Mouse (Mus musculus): ENCODE results near the gene Epop. TPM values are rescaled to one million over a fixed set of nuclear protein-coding genes. Genes with fewer than 3 reads are reported as not detected.
A peak's percentile ranks its signal among the peaks of the same experiment; 100 is the strongest.
"Not testable (repeated sequence)": the region's sequence is repeated elsewhere in the genome, so short reads cannot be mapped to it uniquely, and the experiment has no call there.

Epop gene
- polyA plus RNA-seq, 1 experiment from 2014 or later = 4.1 TPM

DNA sequence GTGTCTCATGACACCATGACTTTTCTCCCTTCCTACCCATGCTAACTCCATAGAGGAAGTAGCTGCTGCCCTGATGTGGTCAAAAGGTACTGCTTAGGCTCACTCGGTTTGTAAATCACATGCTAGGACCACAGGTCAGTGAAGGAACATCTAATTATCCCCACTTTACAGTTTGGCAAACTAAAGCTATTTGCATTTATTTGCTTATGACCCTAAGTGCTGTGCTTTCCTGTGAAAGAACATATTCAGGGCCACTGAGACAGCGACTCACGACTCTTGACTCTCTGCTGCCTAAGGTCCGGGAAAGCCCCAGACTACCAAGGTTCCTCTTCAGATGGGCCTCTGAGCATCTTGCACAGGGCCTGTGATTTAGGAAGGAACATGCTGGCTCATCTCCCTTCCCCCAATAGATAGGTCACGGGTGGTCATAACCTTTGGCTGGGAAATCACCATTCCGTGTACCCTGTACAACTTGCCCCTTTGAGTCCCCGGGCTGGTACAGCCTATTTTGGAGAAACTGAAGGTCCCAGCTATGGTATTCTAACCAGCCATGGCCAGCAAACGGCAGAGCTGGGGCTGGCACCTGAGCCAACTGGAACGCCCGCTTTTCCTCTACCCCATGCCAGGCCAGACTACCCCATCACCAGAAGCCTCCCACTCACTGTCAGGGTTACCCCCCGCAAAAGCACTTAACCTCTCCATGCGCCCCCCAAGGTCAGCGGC is 29.9 kb upstream of the Epop start:
- Histone ChIP-seq H3K36me3 (no peaks in the 10 kb centered on the region), H3K4me3 (peak overlapping the region; percentile 69), H3K27me3 (replicated peaks) (peaks cover 78% of the 10 kb centered on the region), H3K4me2 (peak overlapping the region; percentile 77), H3K27ac (peak overlapping the region; percentile 59), H3K9ac (peak overlapping the region; percentile 67), H3K4me1 (peaks cover 51% of the 10 kb centered on the region), H3K9me3 (replicated peaks) (no peaks in the 10 kb centered on the region)
- no peak for ATAC-seq
- 6% methylated on average over 13 of the region's 13 CpGs for WGBS (ENCODE audit: insufficient replicate concordance)

DNA sequence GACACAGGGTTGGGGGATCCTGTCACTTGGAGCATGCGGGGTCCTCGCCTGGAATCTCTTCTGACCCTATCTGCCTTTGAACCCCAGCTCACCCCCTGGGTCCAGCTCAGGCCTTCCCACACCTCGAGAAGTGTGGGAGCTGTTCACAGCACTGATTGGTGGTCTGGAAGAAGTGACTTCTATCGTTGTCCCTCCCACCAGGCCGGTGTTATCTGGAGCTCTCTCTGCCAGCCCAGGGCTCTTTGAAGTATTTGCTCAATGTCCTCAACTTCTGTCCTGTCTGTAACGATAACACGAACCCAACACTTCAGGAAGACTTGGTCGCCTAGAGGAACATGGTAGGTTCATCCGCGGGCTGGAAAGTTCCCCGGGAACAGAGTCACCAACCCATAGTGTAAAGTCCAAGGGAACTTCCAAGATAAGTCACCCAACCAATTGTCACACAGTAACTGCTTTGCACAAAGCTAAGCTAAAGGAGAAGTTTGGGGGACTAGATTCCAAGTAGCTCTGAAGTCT is 29.3 kb upstream of the Epop start:
- Histone ChIP-seq H3K4me3 (no peak overlapping the region), H3K9me3 (replicated peaks) (no peaks in the 10 kb centered on the region), H3K4me2 (peak overlapping the region; percentile 77), H3K27me3 (replicated peaks) (peaks cover 72% of the 10 kb centered on the region), H3K36me3 (no peaks in the 10 kb centered on the region), H3K9ac (no peak overlapping the region), H3K27ac (no peak overlapping the region), H3K4me1 (peaks cover 45% of the 10 kb centered on the region)
- no peak for ATAC-seq
- WGBS (ENCODE audit: insufficient replicate concordance) = 24% methylated on average over 11 of the region's 11 CpGs

DNA sequence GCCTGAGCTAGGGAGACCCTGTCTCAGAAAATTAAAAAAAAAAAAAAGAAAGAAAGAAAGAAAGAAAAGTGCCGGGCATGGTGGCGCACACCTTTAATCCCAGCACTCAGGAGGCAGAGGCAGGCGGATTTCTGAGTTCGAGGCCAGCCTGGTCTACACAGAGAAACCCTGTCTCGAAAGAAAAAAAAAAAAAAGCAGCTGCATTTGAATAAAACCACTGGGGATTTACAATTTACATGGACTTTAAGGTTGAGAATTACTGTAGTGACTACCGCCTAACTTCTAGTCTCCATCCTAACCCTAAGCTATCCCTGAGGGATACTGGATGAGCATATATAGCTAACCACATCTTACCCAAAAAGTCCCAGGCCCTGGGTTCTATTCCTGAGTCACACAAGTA is 28.5 kb upstream of the Epop start:
- WGBS (ENCODE audit: insufficient replicate concordance) = 64% methylated on average over 6 of the region's 6 CpGs
- H3K27me3 ChIP-seq (replicated peaks) = peaks cover 64% of the 10 kb centered on the region
- H3K27ac ChIP-seq; H3K36me3 ChIP-seq; H3K4me2 ChIP-seq; H3K4me3 ChIP-seq; ATAC-seq; H3K9ac ChIP-seq; H3K9me3 ChIP-seq (replicated peaks): not testable (repeated sequence)
- peaks cover 40% of the 10 kb centered on the region for H3K4me1 ChIP-seq

DNA sequence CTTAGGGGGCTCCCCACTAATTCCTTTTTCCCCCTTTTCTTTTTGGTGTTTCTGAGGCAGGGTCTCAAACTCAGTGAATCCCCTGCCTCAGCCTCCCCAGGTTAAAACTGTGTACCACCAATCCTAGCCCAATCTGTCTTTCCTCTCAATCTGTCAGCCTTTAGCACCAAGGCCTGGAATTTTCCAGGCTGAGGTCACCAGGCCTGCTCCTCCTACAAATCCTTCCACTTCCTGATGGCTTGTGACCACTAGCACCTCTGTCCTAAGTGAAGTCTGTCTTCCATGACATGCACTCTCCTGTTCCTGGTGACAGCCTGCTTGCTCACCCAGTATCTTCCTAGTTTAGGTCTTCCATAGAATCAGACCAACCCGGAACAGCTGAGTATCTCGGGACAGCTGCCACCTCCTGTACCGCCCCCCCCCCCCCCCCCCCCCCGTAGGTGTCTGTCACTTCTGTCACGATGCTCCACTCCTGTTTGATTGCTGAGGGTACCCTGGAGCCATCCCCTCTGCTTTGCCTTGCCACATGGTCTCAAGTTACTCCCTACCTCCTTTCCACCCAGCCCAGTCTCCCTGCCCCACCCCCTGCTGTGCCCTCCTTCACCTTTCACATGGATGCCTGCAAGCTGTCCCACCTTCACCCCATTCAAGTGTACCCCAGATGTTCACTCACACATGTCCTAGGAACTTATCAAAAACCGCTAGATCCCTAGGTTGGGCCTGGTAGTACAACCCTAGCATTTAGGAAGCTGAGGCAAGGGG is 27.9 kb upstream of the Epop start:
- Histone ChIP-seq H3K27me3 (replicated peaks) (peaks cover 59% of the 10 kb centered on the region), H3K9me3 (replicated peaks) (no peaks in the 10 kb centered on the region), H3K4me3 (no peak overlapping the region), H3K27ac (no peak overlapping the region), H3K9ac (no peak overlapping the region), H3K36me3 (no peaks in the 10 kb centered on the region), H3K4me1 (peaks cover 35% of the 10 kb centered on the region), H3K4me2 (no peak overlapping the region)
- 47% methylated on average over 5 of the region's 6 CpGs for WGBS (ENCODE audit: insufficient replicate concordance)
- ATAC-seq = no peak

DNA sequence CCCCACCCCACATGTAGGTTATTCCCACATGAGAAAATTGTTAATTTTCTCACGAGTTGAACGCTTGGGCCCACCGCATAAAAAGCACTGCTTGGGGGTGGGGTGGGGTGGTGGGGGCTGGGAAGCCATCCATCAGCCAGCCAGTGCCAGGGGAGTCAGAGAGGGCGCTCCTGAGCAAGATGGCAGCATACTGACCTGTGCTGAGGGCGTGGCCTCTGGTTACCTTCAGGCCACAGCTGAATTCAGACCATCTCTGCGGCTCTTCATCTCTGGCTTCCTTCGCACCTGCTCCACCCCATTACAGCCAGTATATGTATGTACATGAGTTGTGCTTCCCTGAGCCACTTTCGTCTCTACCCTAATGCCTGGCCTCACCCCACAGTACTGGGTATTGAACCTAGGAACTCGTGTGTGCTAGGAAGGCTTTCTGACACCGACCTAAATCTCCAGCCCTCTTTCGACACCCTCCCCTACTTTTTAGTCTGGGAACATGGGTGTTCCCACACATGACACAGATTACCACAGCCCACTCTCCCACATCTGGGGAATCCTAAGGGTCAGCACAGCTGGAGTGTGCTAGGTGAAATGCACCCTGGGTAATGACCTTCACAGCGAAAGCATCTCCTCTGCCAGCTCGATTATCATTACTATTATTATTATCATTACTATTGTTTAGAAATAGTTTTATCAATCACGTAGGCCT is 26.9 kb upstream of the Epop start:
- Histone ChIP-seq H3K4me2 (no peak overlapping the region), H3K4me3 (no peak overlapping the region), H3K36me3 (no peaks in the 10 kb centered on the region), H3K27ac (no peak overlapping the region), H3K9ac (no peak overlapping the region), H3K9me3 (replicated peaks) (no peaks in the 10 kb centered on the region), H3K27me3 (replicated peaks) (peaks cover 54% of the 10 kb centered on the region), H3K4me1 (peaks cover 25% of the 10 kb centered on the region)
- WGBS (ENCODE audit: insufficient replicate concordance) = 67% methylated on average over 14 of the region's 14 CpGs
- ATAC-seq = no peak

DNA sequence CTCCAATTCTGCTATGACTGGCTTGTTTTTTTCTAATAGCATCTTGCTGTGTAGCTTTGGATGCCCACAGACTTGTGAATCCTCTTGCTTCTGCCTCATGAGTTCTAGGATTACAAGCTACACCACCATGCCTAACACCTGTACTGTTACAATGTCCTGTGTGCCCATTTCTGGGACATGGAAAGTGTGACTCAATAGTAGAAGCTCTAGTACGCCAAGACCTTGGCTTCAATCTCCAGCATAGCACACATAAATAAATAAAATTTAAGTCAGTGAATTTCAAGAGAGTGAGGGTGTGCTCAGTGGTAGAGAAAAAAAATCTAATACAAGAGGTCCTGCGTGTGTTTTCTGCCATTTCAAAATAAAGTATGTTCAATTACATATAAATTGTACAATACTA is 24.7 kb upstream of the Epop start:
- Histone ChIP-seq H3K4me3 (no peak overlapping the region), H3K4me1 (peaks cover 6% of the 10 kb centered on the region), H3K9me3 (replicated peaks) (no peaks in the 10 kb centered on the region), H3K4me2 (no peak overlapping the region), H3K27me3 (replicated peaks) (peaks cover 36% of the 10 kb centered on the region), H3K9ac (no peak overlapping the region), H3K36me3 (no peaks in the 10 kb centered on the region), H3K27ac (no peak overlapping the region)
- WGBS (ENCODE audit: insufficient replicate concordance) = 62% methylated on average over 2 of the region's 2 CpGs
- no peak for ATAC-seq

DNA sequence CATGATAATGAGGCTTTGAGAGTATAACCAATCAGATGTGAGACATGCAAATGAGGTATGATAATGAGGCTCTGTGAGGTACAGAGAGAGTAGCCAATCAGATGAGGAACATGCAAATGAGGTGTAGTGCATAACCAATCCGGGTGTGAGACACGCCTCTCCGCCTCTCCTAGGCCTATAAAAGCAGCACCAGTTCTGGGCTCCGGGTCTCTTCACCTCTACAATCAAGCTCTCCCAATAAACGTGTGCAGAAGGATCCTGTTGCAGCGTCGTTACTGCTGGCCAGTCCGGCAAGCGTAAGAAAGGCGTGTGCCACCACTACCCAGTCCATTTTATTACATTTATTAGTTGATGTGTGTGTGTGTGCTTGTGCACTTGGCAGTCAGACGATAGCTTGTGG is 23.9 kb upstream of the Epop start:
- not testable (repeated sequence) for H3K9ac ChIP-seq

DNA sequence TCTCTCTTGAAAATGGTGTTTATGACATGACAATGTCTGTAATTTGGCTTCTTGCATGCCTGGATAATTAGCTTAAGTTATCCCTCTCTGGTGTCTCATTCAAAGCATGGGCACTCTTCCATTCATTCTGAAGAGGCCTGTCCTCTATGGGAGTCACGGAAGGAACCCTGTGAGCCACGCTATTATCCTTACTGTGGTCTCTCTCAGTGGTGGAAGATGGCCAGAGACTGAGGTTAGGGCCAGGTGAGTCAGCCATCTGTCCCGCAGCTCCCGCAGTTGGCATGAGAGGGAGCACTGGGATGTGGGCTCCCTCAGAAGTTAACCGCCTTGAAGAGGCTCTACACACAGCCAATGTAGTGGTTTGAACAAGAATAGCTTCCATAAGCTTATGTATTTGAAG is 20.8 kb upstream of the Epop start:
- H3K36me3 ChIP-seq = no peaks in the 10 kb centered on the region
- H3K4me1 ChIP-seq = no peaks in the 10 kb centered on the region
- no peak overlapping the region for H3K27ac ChIP-seq
- no peaks in the 10 kb centered on the region for H3K9me3 ChIP-seq (replicated peaks)
- H3K4me2 ChIP-seq = no peak overlapping the region
- 67% methylated on average over 5 of the region's 5 CpGs for WGBS (ENCODE audit: insufficient replicate concordance)
- H3K27me3 ChIP-seq (replicated peaks) = peaks cover 10% of the 10 kb centered on the region; the same call in 1 of the 2 replicates
- H3K9ac ChIP-seq = no peak overlapping the region
- ATAC-seq = no peak
- H3K4me3 ChIP-seq = no peak overlapping the region

More for the DNA sequence above, 23.9 kb upstream of the Epop start:
- WGBS (ENCODE audit: insufficient replicate concordance) = 83% methylated on average over 11 of the region's 11 CpGs
- H3K9me3 ChIP-seq (replicated peaks); H3K4me3 ChIP-seq; H3K4me1 ChIP-seq; ATAC-seq; H3K27ac ChIP-seq; H3K4me2 ChIP-seq; H3K36me3 ChIP-seq: not testable (repeated sequence)
- peaks cover 27% of the 10 kb centered on the region for H3K27me3 ChIP-seq (replicated peaks)

DNA sequence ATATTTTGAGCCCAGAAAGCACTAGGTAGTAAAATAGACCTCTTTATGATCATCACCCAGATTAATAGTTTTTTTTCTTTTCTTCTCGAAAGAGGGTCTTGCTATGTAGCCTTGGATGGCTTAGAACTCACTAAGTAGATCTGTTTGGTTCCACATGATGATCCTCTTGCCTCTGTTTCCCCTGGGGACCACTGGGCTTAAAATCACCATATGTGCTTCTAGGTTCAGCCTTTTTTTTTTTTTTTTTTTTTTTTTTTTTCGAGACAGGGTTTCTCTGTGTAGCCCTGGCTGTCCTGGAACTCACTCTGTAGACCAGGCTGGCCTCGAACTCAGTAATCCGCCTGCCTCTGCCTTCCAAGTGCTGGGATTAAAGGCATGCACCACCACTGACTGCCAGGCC is 19.0 kb upstream of the Epop start:
- H3K9ac ChIP-seq; H3K9me3 ChIP-seq (replicated peaks); H3K4me1 ChIP-seq; H3K27me3 ChIP-seq (replicated peaks); H3K27ac ChIP-seq; H3K36me3 ChIP-seq; ATAC-seq; H3K4me3 ChIP-seq; H3K4me2 ChIP-seq: not testable (repeated sequence)
- WGBS (ENCODE audit: insufficient replicate concordance) = 69% methylated on average over 4 of the region's 4 CpGs

DNA sequence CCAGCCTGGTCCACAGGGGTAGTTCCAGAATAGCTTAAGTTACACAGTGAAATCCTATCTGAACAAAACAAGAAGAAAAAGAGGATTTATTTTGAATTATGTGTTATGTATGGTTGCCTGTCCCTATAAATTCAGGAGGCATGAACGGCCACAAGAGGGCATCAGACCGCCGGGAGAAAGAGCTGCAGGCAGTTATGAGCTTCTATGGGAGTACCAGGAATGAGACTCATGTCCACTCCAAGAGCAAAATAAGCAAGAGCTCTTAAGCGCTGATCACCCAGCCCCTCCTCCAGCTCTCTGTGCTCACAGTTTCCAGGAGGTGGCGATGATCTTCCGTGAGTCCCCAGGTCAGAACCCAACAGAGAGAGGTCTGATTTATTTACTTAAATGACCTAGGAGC is 15.3 kb upstream of the Epop start:
- 0% methylated on average over 6 of the region's 6 CpGs for WGBS (ENCODE audit: insufficient replicate concordance)
- H3K36me3 ChIP-seq = no peaks in the 10 kb centered on the region

DNA sequence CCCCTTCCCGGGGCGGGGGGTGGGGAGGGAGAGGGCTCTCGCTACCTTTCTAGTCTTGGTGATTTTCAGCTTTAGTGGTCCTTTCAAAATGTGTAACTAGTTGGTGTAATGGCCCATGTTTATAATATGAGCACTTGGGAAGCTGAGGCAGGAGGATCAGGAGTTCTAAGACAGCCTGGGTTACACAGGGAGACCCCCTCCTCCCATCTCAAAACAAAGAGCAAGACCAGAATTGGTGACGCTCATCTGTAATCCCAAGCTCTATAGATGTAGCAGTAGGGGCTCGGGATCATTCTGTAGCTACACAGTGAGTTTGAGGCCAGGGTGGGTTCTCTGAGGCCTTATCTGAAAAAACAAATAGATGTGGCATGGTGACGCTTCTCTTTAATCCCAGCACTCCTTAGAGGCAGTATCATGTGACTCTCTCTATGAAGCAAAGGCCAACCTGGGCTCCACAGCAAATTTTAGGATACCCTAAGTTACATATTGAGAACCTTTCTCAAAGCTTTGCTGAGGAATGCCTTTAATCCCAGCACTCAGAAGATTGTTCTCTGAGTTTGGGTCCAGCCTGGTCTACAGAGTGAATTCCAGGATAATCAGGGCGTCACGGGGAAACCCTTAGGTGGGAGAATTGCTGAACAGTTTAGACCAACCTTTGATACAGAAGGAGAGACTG is 14.0 kb upstream of the Epop start:
- Histone ChIP-seq H3K4me2 (no peak overlapping the region), H3K27me3 (replicated peaks) (0 out of 2 replicates have a peak, but pooled peaks cover under 1% of the 10 kb centered on the region), H3K9ac (no peak overlapping the region), H3K9me3 (replicated peaks) (no peaks in the 10 kb centered on the region), H3K4me3 (no peak overlapping the region), H3K27ac (no peak overlapping the region), H3K4me1 (no peaks in the 10 kb centered on the region), H3K36me3 (no peaks in the 10 kb centered on the region)
- ATAC-seq = no peak
- 64% methylated on average over 8 of the region's 8 CpGs for WGBS (ENCODE audit: insufficient replicate concordance)

More for the DNA sequence above, 15.3 kb upstream of the Epop start:
- H3K27me3 ChIP-seq (replicated peaks) = no peaks in the 10 kb centered on the region
- no peak overlapping the region for H3K4me3 ChIP-seq
- H3K4me1 ChIP-seq = no peaks in the 10 kb centered on the region
- no peak overlapping the region for H3K4me2 ChIP-seq
- no peak overlapping the region for H3K27ac ChIP-seq
- no peak overlapping the region for H3K9ac ChIP-seq
- H3K9me3 ChIP-seq (replicated peaks) = no peaks in the 10 kb centered on the region
- ATAC-seq = no peak

All from liver, embryonic 12.5 days (tissue).